Mouse (Mus musculus): ENCODE measurements at regions not wholly inside any gene's neighbourhood (a gene's known extent, or its start where the extent isn't known, plus 50 kb on each side); places are given as distances from the start of the nearest gene placed in this dataset.

DNA sequence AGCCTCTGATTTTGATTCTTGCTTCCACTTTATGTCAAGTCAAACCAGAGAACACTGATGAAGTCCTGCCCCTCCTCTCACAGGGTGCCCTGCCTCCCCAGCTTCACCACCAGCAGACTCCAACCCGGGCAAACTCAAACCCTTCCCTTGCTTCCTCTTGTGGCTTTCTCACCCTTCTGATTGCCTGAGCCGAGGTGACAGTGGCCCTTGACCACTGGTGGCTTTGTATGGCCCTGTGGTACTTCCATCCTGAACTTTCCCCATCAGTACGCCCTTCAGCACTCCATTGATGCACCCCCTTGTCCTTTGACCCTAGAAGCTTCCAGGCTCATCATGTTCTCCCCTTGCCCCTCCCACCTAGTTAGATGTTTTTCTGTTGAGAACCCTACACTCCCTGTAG lies 287.0 kb downstream of the 3100002H09Rik start:
- DNase-seq (ENCODE audit: low spot score in 2 of 2) = no peak

- no peak for DNase-seq (ENCODE audit: low spot score in 2 of 2)
Measured at GRCm38 (mm10) chr4:124321221-124321620, 289.4 kb downstream of the 3100002H09Rik start.

GRCm38 (mm10) chr4:124317042-124317441 lies 293.6 kb downstream of the 3100002H09Rik start:
- no peak for DNase-seq (ENCODE audit: low spot score in 2 of 2)

- DNase-seq (ENCODE audit: low spot score in 2 of 2) = no peak
Measured at GRCm38 (mm10) chr4:124311657-124312056, 298.9 kb downstream of the 3100002H09Rik start.

- DNase-seq (ENCODE audit: low spot score in 2 of 2) = no peak
Measured at GRCm38 (mm10) chr4:124310594-124310993, 300.0 kb downstream of the 3100002H09Rik start.

DNA sequence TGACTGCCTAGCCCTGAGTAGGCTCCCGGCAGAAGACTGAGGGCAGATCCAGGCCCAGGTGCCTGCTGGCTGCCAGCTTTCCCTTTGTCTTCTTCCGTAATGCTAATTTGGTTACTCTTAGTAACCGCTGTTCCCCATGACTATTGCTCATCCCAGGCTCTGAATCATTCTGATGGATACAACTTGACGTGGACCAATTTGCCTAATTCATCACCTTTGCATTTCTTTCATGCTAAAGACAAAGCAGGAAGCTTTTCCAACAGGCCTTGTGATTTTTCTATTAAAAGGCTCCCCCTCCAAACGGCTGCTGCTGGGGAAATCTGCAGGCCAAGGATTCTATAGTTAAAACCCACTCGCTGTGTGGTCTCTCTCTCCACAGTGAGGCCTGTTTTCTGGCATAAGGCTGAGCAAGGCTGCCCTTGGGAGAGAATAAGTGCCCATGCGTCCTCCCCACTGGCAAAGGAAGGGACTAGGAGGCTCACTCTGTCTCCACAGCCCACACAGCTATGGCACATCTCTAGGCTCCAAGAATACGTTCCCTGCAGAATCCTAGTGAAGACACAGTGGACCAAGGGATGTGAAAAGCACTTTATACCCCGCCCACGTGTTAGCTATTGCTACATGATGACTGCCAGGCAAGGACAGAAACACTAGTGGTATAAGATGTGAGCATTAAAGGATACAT lies 304.6 kb downstream of the 3100002H09Rik start:
- no peak for DNase-seq (ENCODE audit: low spot score in 2 of 2)

GRCm38 (mm10) chr4:124302950-124303349 lies 307.7 kb downstream of the 3100002H09Rik start:
- DNase-seq (ENCODE audit: low spot score in 2 of 2) = no peak

GRCm38 (mm10) chr4:124298667-124299437 lies 311.8 kb downstream of the 3100002H09Rik start:
- no peak for DNase-seq (ENCODE audit: low spot score in 2 of 2)

DNA sequence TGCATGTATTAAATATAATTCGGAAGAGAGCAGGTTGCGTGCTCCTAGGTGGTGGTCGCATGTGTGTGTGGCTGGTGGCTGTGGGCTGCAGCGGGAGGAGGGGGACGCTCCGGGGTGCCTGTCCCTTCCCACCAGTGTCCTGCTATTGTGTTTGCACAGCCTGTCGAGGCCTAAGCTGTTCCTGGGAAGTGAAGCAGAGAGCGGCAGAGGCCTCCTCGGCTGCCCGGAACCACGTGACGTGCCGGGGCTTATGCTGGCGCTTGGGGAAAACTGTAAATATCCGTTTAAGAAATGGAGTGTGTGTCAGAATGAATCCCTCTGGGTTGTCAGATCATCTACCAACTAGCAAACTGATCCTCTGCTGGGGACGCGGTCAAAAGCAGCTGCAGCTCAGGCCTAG lies 318.3 kb downstream of the 3100002H09Rik start:
- DNase-seq (ENCODE audit: low spot score in 2 of 2) = no peak

- DNase-seq (ENCODE audit: low spot score in 2 of 2) = no peak
Measured at GRCm38 (mm10) chr4:124291767-124292166, 318.8 kb downstream of the 3100002H09Rik start.

DNA sequence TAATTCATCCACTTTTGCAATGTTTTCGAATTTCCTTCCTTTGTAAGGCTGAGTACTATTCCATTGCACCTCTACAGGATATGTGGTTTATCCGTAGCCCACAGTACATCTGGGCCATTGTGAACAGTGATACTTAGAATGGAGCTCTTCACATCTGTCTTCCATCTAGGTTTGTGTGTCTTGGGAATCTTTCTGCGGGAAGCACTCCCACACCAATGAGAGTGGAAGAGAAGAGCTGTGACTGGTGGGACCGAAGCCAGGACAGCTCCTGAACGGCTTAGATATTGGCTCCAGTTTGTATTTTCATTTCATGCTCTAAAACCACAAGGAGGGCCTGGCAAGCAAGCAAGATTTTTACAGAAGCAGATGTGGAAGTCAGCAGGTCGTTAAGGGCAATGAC lies 323.1 kb downstream of the 3100002H09Rik start:
- DNase-seq (ENCODE audit: low spot score in 2 of 2) = no peak

DNA sequence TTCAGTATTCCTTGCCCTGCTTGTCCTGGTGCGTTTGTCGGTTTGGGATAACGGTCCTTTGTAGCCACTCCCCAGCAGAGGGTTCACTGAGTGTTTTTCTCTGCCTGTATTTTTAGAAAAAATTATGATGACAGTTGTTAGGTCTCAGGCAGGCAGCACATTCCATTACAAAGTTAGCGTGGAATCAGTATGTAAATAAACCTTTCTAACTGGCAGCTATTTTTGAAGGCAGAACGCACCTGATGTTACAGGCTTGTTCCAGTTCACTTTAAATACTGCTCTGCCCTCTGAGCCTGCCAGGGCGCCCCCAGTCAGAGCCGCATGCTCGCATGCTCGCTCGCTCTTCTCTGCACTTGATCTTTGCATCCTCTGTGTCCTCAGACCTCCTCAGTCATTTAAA lies 331.9 kb downstream of the 3100002H09Rik start:
- DNase-seq (ENCODE audit: low spot score in 2 of 2) = no peak

DNA sequence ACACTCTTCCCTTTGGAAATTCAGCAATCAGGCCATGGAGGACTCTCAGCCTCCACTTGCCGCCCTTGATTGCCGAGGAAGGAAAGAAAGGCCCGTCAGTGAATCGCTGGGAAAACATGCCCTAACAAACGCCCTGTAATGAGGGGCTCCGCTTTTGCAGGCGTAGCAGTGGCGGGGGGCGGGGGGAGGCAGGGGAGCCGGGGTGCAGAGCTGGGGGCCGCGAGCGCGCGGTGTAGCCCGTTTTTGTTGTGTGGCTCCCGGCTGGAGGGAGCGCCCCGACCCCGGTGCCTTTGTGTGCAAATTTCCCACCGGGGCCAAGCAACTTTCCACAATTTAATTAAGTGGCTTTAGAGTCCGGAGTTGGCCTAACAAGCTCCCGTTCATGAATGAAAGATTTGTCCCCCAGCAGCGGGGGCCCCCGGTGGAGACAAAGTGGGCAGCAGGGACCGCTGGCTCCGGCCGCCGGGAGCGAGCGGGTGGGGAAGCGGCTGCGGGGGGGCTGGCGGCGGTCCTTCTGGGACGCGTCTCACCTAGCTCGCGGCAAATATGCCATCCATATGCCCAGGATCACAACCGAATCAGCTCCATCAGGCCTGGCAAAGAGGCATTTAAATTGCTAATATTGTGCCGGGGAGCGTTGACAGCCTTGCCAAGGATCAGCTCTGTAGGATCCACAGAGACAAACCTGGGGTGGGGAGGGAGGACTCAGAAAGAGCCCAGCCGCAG lies 333.0 kb downstream of the 3100002H09Rik start:
- DNase-seq (ENCODE audit: low spot score in 2 of 2) = peak in 1 of 2 experiments; percentile 11

DNA sequence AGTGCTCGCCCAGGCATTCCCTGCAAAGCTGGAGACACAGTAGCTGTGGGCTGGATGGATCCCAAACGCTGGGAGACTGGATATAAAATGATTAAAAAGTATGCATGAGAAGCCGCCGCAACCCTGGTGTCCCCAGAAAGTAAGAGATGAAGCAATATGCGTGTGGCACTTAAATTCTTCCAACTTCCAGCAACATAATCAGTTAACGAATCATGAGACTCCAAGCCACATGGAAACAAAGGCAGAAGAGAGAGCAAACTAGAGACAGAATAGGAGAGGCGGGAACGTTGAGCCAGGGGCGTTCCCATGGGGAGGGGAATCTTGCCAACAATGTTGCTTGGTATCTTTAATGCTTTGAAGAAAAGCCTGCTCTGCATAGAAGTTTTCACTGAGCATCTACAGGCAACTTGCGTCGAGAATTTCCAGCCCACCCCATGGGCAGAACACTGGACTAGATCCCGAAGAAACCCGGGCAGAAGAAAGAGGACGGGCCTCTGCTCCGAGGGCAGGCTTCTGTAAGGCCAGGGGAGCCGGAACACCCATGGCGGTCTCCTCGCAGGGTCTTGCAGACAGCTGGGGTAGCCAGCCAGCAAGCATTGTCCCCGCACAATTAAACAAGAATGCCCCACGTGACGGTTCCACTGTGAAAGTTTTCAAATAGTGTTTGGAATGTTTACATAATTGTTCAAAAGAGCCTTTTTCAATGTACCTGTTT lies 333.7 kb downstream of the 3100002H09Rik start:
- peak in 1 of 2 experiments; percentile 19 for DNase-seq (ENCODE audit: low spot score in 2 of 2)

DNA sequence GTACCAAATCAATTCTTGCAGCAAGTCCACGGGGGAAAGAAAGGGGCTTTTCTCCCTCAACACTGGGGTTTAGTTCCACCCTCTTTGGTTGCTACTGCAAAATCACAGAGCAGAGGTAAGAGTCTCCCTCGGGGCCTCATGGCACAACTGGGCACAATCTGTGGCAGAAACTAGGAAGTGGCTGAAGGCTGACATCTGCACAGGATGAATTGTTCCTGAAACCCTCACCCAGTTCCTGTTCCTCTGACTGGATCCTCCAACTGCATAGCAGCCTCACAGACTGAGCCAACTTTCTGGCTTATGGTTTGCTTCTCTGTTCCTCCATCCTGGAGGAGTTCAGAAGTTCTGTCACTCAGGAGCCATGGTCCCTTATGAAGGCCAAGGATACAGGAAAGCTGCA lies 338.6 kb downstream of the 3100002H09Rik start:
- no peak for DNase-seq (ENCODE audit: low spot score in 2 of 2)

DNA sequence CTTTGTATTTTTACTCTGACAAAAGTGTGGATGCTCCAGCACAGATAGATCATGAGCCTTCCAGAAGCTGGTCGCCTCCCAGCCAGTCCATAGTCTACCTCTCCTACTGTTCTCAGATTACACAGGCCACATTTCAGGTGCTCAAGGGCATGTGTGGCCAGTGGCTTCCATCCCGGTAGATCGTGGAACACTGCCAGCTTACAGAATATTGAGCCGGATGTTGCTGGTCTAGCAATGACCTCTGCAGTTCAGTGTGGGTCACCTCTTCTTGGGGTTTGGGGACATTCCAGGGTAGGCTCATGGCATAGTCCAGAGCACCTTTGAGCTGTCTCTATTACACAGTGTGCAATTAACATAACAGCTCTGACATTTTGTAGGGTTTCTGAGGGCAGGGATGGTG lies 342.2 kb downstream of the 3100002H09Rik start:
- no peak for DNase-seq (ENCODE audit: low spot score in 2 of 2)

GRCm38 (mm10) chr4:124266573-124266972 lies 344.0 kb downstream of the 3100002H09Rik start:
- DNase-seq (ENCODE audit: low spot score in 2 of 2) = peak in 1 of 2 experiments; percentile 9

DNA sequence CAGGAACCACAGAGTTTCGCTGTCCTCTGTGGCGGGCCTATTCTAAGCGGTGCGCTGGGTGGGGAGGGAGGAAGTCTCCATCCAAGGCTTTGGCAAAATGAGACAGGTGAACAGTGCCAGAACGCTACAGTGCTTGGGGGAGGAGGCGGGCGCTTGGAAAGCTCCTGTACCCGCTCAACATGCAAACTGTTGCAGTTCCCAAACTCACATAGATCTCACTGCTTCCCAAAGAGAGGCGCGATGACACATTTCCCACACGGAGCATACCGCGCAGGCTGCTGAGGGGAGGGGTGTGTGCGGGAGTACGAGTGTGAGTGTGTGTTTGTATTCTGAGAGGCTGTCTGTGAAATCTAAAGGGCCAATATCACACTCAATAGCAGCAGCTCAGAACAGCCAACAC lies 345.1 kb downstream of the 3100002H09Rik start:
- DNase-seq (ENCODE audit: low spot score in 2 of 2) = peak; percentile 24 to 41

- no peak for DNase-seq (ENCODE audit: low spot score in 2 of 2)
Measured at GRCm38 (mm10) chr4:124257006-124257405, 339.2 kb upstream of the 4930535I16Rik start.

GRCm38 (mm10) chr4:124256515-124256914 lies 338.7 kb upstream of the 4930535I16Rik start:
- no peak for DNase-seq (ENCODE audit: low spot score in 2 of 2)

DNA sequence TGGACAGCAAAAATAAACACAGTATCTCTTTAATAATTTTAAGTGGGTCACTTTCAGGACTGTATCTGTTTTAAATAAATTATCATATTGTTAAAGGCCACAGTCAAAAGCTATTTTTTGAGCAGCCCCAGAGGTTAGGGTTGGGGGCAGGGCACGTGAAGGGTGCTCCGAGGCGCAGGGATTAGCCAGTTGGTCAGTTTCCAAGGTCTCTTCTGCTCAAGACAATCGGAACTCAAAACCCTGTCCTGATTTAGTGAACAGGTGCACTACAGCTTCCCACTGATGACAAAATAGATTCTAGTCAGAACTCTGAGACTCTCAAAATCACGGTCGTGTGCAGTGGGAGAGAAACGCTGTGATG lies 337.3 kb upstream of the 4930535I16Rik start:
- DNase-seq (ENCODE audit: low spot score in 2 of 2) = no peak

All from frontal cortex, postnatal 10 days (tissue).